Mouse (Mus musculus) hindbrain, embryonic 16.5 days (tissue): ENCODE data around the gene Shkbp1. TPM values are rescaled to one million over a fixed set of nuclear protein-coding genes. Genes with fewer than 3 reads are reported as not detected.

Experiments
- ATAC-seq: fragments of 200-750 bp; cut with Nextera tagmentation; 2 replicates; pipeline ENCODE4 v1.8.0; 2017; ENCODE audit warnings: moderate TSS enrichment, moderate library complexity
- H3K27ac ChIP-seq: fragments of 300-500 bp; sonication (generic); 2 replicates; pipeline ENCODE4 v1.5.1; 2014; ENCODE audit warnings: low read depth, mild to moderate bottlenecking, control low read depth, low read length, moderate library complexity
- H3K27me3 ChIP-seq: fragments of 300-500 bp; sonication (generic); replicated peaks from 2 replicates; pipeline ENCODE4 v1.6.1; 2014; ENCODE audit warnings: low read length; ENCODE audit not compliant: control insufficient read depth, insufficient read depth
- H3K36me3 ChIP-seq: fragments of 300-500 bp; sonication (generic); 2 replicates; pipeline ENCODE4 v1.6.1; 2014; ENCODE audit warnings: mild to moderate bottlenecking, low read length, moderate library complexity, mixed read lengths; ENCODE audit not compliant: control insufficient read depth, insufficient read depth
- H3K4me1 ChIP-seq: fragments of 300-500 bp; sonication (generic); 2 replicates; pipeline ENCODE4 v1.6.1; 2014; ENCODE audit warnings: low read depth, low read length; ENCODE audit not compliant: control insufficient read depth, insufficient read depth
- H3K4me2 ChIP-seq: fragments of 300-500 bp; sonication (generic); 2 replicates; pipeline ENCODE4 v1.6.1; 2014; ENCODE audit warnings: mild to moderate bottlenecking, low read length, control low read depth, moderate library complexity
- H3K4me3 ChIP-seq: fragments of 300-500 bp; sonication (generic); 2 replicates; pipeline ENCODE4 v1.5.1; 2014; ENCODE audit warnings: mild to moderate bottlenecking, low read length, control low read depth, moderate library complexity
- H3K9ac ChIP-seq: fragments of 300-500 bp; sonication (generic); 2 replicates; pipeline ENCODE4 v1.6.1; 2014; ENCODE audit warnings: low read depth, mild to moderate bottlenecking, control low read depth, low read length, moderate library complexity
- H3K9me3 ChIP-seq: fragments of 300-500 bp; sonication (generic); 2 replicates; pipeline ENCODE4 v1.6.1; 2014; ENCODE audit warnings: mild to moderate bottlenecking, low read length, moderate library complexity; ENCODE audit not compliant: control insufficient read depth
- WGBS: fragments of 180-500 bp; shearing (Covaris S2); extraction: QIAGEN DNeasy Blood & Tissue Kit; methylation state at CpG from one replicate; pipeline ENCODE4 v1.1.7; 2014; 5-methylcytosine and 5-hydroxymethylcytosine counted together
- polyA plus RNA-seq: library from polyadenylated mRNA; unstranded; fragments of >200 nt; fragmentation: Nextera tagmentation; extraction: Ambion mirVana; gene quantifications from 2 replicates; pipeline ENCODE4 v1.2.1, GENCODE M21; 2015

Shkbp1 gene
- 31.6 and 38.0 TPM in 2 replicates for polyA plus RNA-seq

GRCm38 (mm10) chr7:27355745-27356240 lies at the start of gene Shkbp1:
Gene Shkbp1, minus strand, starts transcription at chr7:27356019.
- WGBS, result under 1% methylated on average over 34 of the region's 34 CpGs
- Histone ChIP-seq H3K4me3 (peak within 1 kb of the TSS; percentile 78), H3K4me1 (peaks cover 8% of the 10 kb centered on the region), H3K36me3 (0 out of 2 replicates have a peak, but pooled peaks cover 6% of the 10 kb centered on the region), H3K9me3 (no peaks in the 10 kb centered on the region), H3K4me2 (peak within 1 kb of the TSS; percentile 85), H3K27me3 (peaks cover 24% of the 10 kb centered on the region), H3K27ac (peak within 1 kb of the TSS; percentile 67), H3K9ac (peak within 1 kb of the TSS; percentile 72)
- peak; percentile 94 for ATAC-seq

GRCm38 (mm10) chr7:27404203-27404942 lies 48.6 kb upstream of the Shkbp1 start:
- peaks cover 3% of the 10 kb centered on the region; the same call in 1 of the 2 replicates for H3K4me1 ChIP-seq
- peaks cover 59% of the 10 kb centered on the region for H3K27me3 ChIP-seq
- 10% methylated on average over 81 of the region's 81 CpGs for WGBS
- H3K4me2 ChIP-seq, result peak overlapping the region; percentile 16; the same call in 1 of the 2 replicates
- H3K9me3 ChIP-seq, result no peaks in the 10 kb centered on the region; the same call in 1 of the 2 replicates
- no peak overlapping the region for H3K9ac ChIP-seq
- H3K27ac ChIP-seq, result no peak overlapping the region
- H3K36me3 ChIP-seq, result peaks cover 10% of the 10 kb centered on the region; the same call in 1 of the 2 replicates
- 0 out of 2 replicates have a peak overlapping the region, but pooled peaks have one; percentile 3 for H3K4me3 ChIP-seq
- 0 out of 2 replicates have a peak, but pooled peaks have one; percentile 19 for ATAC-seq

GRCm38 (mm10) chr7:27402675-27403074 lies 46.9 kb upstream of the Shkbp1 start:
- peaks cover 59% of the 10 kb centered on the region for H3K27me3 ChIP-seq
- H3K9me3 ChIP-seq, result no peaks in the 10 kb centered on the region; the same call in 1 of the 2 replicates
- H3K4me2 ChIP-seq, result no peak overlapping the region
- no peak for ATAC-seq
- no peak overlapping the region for H3K9ac ChIP-seq
- WGBS, result 13% methylated on average over 16 of the region's 16 CpGs
- no peaks in the 10 kb centered on the region; the same call in 1 of the 2 replicates for H3K4me1 ChIP-seq
- H3K36me3 ChIP-seq, result peaks cover 10% of the 10 kb centered on the region; the same call in 1 of the 2 replicates
- no peak overlapping the region for H3K27ac ChIP-seq
- no peak overlapping the region for H3K4me3 ChIP-seq

GRCm38 (mm10) chr7:27400545-27400944 lies 44.7 kb upstream of the Shkbp1 start:
- Histone ChIP-seq H3K9me3 (no peaks in the 10 kb centered on the region; the same call in 1 of the 2 replicates), H3K36me3 (peaks cover 6% of the 10 kb centered on the region; the same call in 1 of the 2 replicates), H3K4me2 (no peak overlapping the region), H3K27me3 (peaks cover 47% of the 10 kb centered on the region), H3K27ac (no peak overlapping the region), H3K9ac (no peak overlapping the region), H3K4me3 (no peak overlapping the region), H3K4me1 (peaks cover 4% of the 10 kb centered on the region)
- ATAC-seq, result no peak
- 80% methylated on average over 7 of the region's 7 CpGs for WGBS

GRCm38 (mm10) chr7:27397048-27397949 lies 41.5 kb upstream of the Shkbp1 start:
- Histone ChIP-seq H3K4me3 (peak overlapping the region; percentile 53; the same call in 1 of the 2 replicates), H3K9ac (no peak overlapping the region), H3K4me1 (peaks cover 5% of the 10 kb centered on the region), H3K27me3 (peaks cover 49% of the 10 kb centered on the region), H3K9me3 (no peaks in the 10 kb centered on the region), H3K4me2 (peak overlapping the region; percentile 78), H3K27ac (no peak overlapping the region), H3K36me3 (peaks cover 9% of the 10 kb centered on the region; the same call in 1 of the 2 replicates)
- peak; percentile 34 for ATAC-seq
- 19% methylated on average over 26 of the region's 26 CpGs for WGBS

- Histone ChIP-seq H3K27me3 (peaks cover 50% of the 10 kb centered on the region), H3K4me1 (peaks cover 5% of the 10 kb centered on the region), H3K4me2 (peak overlapping the region; percentile 78), H3K9me3 (no peaks in the 10 kb centered on the region), H3K4me3 (peak overlapping the region; percentile 53), H3K36me3 (peaks cover 9% of the 10 kb centered on the region), H3K9ac (peak overlapping the region; percentile 61), H3K27ac (no peak overlapping the region)
- peak; percentile 46 for ATAC-seq
- WGBS, result 3% methylated on average over 33 of the region's 68 CpGs
These were observed 40.6 kb upstream of the Shkbp1 start for GRCm38 (mm10) chr7:27396184-27397047.

GRCm38 (mm10) chr7:27395521-27396183 lies 39.8 kb upstream of the Shkbp1 start:
- Histone ChIP-seq H3K27me3 (peaks cover 54% of the 10 kb centered on the region), H3K36me3 (peaks cover 12% of the 10 kb centered on the region; the same call in 1 of the 2 replicates), H3K4me1 (peaks cover 5% of the 10 kb centered on the region), H3K4me2 (peak overlapping the region; percentile 78), H3K9ac (peak overlapping the region; percentile 61), H3K9me3 (no peaks in the 10 kb centered on the region), H3K27ac (no peak overlapping the region), H3K4me3 (peak overlapping the region; percentile 53)
- 2% methylated on average over 22 of the region's 22 CpGs for WGBS
- peak; percentile 55 for ATAC-seq

- no peak for ATAC-seq
- no peak overlapping the region for H3K9ac ChIP-seq
- no peak overlapping the region for H3K4me3 ChIP-seq
- H3K4me1 ChIP-seq, result peaks cover 5% of the 10 kb centered on the region
- no peak overlapping the region for H3K27ac ChIP-seq
- H3K36me3 ChIP-seq, result peaks cover 10% of the 10 kb centered on the region; the same call in 1 of the 2 replicates
- H3K4me2 ChIP-seq, result no peak overlapping the region
- H3K27me3 ChIP-seq, result peaks cover 36% of the 10 kb centered on the region
- WGBS, result 45% methylated on average over 16 of the region's 16 CpGs
- no peaks in the 10 kb centered on the region for H3K9me3 ChIP-seq
These were observed 35.6 kb upstream of the Shkbp1 start for GRCm38 (mm10) chr7:27391416-27391815.
